Mouse (Mus musculus) lung, postnatal 0 days (tissue): ENCODE measurements around the gene P4ha1.

Experiments
- CTCF ChIP-seq: IDR thresholded peaks from 2 replicates; pipeline ENCODE4 v1.5.1; 2016; ENCODE audit warnings: antibody characterized with exemption, mild to moderate bottlenecking
- EP300 ChIP-seq: IDR thresholded peaks from 2 replicates; pipeline ENCODE4 v1.6.1; 2016; ENCODE audit warnings: antibody characterized with exemption, mild to moderate bottlenecking, control low read depth

GRCm38 (mm10) chr10:59369426-59369825 is 46.3 kb downstream of the P4ha1 start:
- no peak for TF ChIP-seq CTCF
- TF ChIP-seq EP300: no peak
